Mouse (Mus musculus) cerebellum, adult 9-10 months (tissue): ENCODE measurements around the gene Ddx23.

Source experiments
- DNase-seq: peaks from one replicate; pipeline ENCODE4 v3.0.0; 2022

Ddx23 gene

DNA sequence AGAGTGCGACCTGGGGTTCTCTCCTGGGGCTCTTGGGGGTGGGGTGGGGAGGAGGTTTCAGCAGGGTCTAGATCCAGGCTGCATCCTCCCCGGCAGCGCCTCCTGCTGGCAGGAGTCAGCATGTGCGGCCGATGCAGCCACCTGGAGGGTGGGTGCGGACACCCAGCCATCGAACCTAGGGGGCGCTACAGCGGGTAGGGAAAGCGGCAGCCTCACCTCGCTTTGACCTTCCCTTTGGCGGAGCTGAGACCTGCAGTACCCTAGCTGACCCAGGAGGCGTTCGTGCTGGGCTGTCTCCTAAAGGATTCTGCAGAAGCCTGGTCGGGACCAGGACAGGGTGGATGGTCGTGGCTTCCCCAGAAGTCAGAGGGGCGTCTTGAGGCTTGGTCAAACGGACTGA is 31.2 kb downstream of the Ddx23 start:
- peak; percentile 72 for DNase-seq

- DNase-seq, result no peak
Measured at GRCm38 (mm10) chr15:98630540-98630939, 32.2 kb downstream of the Ddx23 start, which contains the start of gene Cacnb3. TSS of gene Cacnb3 (plus strand) at chr15:98630840.

DNA sequence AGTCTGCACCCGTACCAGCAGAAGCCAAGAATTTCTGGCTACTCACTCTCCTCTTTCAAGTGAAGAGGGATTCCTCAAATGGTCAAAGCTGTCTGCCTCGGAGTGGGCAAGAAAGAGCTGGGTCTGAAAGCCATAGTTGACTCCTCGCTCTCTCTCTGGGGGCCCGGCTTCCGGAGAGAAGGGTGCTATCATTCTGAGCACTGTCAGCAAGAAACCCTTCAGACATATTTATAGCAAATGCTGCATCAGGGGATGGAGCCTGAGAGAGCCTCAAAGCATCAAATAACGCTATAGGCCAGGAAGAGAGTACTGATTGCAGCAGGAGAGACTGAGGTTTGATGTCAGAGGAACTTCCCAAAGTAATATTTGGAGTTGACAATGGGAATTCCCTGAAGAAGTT is 33.2 kb downstream of the Ddx23 start:
- DNase-seq, result no peak

DNA sequence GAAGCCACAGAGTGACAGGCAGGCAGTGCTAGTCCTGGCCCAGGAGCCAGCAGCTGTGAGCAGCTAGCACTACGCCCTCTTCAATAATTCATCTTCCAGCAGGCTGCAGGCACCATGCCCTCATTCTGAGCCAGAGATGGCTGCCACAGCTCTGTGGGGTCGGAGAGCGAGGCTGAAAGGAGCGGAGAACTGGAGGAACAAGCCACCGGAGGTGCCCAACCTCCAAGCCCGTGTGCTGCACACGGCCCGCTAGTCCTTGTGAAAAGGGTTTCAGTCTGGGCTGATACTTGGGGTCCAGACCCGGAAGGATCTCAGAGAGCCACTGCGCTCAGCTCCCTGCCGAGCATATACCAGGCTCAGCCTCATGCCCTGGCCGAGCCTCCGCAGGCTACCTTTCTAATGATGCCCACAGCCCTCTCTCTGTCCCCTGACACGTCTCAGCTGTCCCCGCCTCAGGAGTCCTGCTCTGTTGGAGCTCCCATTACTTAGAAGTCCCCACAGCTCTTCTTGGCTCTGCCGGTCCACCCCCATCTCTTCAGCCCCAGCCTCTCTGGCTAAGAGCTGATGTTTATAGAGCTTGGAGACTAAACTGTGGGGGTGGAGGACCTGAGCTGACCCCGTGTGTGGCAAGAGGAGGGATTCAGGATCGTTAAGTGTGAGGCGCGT is 34.0 kb downstream of the Ddx23 start:
- DNase-seq, result no peak

DNA sequence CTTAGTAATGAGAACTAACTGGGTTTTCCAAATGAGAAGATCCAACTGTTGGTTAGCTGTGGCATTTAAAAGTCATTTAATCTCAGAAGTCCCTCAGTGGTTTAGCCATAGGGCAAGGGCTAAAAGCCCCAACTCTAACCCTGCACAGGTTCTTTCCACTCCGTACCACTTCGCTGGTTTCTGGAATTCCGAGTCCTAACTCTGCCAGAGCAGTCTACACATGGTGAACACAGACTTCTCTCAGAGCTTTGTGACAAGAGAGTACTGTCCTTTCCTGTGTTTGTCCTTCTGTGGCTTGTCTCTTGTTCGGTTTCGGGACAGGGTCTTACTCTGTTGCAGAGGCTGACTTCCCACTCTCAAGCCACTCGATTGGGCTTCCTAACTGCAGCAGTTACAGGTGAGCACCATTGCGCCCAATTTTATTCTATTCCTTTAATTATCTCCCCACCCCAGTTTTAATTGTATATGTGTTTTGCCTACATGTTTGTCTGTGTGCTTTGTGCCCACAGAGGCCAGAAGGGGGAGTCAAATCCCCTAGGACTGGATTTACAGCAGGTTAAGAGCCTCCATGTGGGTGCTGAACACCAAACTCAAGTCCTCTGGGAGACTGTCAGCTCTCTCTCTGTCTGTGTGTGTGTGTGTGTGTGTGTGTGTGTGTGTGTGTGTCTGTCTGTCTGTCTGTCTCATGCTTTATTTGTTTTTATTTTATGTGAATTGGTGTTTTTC is 36.0 kb downstream of the Ddx23 start:
- DNase-seq, result no peak

- DNase-seq, result no peak
Measured at GRCm38 (mm10) chr15:98626078-98626477, 36.6 kb downstream of the Ddx23 start.

- no peak for DNase-seq
Measured at GRCm38 (mm10) chr15:98623361-98623821, 39.3 kb downstream of the Ddx23 start.

DNA sequence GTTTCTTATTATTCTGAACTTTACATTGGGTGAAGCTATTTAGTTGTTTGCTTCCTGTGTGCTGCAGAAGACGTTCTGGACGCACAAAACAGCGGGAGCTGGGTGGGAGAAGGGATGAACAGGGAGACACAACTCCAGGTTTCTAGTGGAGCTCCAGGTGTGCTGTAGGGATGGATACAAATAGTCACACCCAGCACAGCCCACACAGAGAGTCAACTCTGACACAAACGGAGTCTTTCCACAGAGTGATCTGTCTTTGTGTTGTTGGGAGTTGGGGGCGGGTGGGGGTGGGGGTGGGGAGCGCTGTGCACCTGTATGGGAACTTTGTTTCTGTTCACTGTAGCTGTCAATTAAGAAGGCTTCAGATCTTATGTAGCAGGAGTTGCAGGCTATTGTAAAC is 40.0 kb downstream of the Ddx23 start:
- no peak for DNase-seq

DNA sequence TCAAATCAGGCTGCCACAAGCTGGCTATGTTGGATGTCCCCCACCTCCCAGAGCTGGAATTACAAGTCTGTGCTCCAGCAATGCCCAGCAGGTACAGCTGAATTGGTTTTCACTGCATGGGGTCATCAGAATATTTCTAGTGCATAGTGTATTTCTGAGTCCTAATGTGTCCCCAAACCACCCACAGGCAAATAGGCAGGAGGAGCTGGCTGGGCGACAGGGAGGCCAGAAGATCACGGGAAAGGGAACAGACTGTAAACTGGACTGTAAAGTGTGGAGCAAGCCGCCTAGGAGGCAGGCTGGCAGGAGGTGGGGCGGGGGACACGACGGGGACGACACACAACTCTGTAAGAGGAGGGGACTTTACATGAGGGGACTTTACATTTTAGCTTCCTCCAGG is 40.5 kb downstream of the Ddx23 start:
- DNase-seq, result no peak

DNA sequence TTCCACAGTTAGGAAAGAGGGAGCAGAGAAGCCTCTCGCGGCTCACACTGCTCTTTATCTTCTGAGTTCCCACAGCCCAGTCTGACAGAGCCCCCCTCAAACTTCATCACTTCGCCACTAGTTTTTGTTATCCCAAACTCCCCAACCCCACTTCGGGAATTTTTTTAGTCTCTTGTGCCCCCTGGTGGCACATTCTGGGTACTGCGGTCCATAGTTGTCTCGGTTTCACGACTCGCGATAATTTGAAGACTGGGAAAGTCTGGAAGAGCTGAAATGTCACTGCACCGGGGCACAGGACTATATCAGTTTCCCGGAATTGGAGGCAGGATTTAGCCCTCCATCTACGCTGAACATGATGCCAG is 45.5 kb downstream of the Ddx23 start:
- DNase-seq, result peak; percentile 76

- DNase-seq, result no peak
Measured at GRCm38 (mm10) chr15:98616362-98617175, 46.1 kb downstream of the Ddx23 start.

- no peak for DNase-seq
Measured at GRCm38 (mm10) chr15:98615751-98616150, 46.9 kb downstream of the Ddx23 start.

DNA sequence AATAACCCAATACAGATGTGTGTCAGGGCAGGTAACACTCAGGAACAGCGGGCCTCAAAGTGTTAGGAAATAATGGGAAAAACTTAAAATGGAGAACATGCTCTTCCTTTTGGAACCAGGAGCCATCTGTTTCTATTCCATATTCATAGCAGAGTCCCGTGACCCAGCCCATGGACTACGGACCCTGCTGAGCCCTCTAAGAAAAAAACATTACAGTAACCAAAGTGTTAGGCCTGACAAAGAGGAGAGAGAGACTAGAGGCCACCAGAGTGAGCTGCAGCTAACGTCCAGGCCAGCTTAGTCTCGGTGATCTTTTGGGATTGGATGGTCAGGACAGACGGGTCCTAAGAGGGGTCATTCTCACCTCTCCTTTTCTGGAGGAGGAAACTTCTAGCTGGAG is 47.7 kb downstream of the Ddx23 start:
- DNase-seq, result no peak

DNA sequence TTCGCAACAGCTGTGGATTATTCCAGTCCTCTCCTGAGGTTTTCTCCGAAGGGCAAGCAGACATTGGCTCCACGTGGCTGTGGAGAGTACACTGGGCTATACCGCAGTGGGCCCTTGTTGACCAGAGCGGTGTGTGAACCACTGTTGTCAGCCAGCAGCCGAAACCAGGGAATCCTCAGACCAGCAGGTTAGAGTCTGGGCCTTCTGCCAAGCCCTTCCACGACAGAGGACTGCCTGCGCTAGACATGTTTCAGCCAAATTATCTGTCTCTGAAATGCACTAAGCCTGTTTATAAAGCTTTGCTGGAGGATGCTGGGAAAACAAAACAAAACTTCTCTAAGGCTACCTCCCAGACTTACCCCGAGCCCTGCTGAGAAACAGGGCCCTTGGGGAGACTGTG is 48.1 kb downstream of the Ddx23 start:
- DNase-seq, result peak; percentile 46

DNA sequence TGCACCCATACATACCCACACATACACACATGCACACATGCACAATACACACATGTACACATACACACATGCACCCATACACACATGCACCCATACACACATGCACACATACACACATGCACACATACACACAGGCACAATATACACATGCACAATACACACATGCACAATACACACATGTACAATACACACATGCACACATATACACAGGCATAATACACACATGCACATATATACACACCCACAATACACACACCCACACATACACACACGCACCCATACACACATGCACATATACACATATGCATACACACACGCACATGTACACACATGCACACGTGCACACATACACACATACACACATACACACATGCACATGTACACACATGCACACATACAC is 50.5 kb downstream of the Ddx23 start:
- no peak for DNase-seq

GRCm38 (mm10) chr15:98610131-98610633 is 52.5 kb downstream of the Ddx23 start:
- DNase-seq, result peak; percentile 59

GRCm38 (mm10) chr15:98609331-98610130 is 53.2 kb downstream of the Ddx23 start, which contains the start of gene Adcy6:
TSS of gene Adcy6 (minus strand) at chr15:98610076.
- DNase-seq, result peak; percentile 75

- DNase-seq, result peak; percentile 34
Measured at GRCm38 (mm10) chr15:98608784-98609250, 53.9 kb downstream of the Ddx23 start.

DNA sequence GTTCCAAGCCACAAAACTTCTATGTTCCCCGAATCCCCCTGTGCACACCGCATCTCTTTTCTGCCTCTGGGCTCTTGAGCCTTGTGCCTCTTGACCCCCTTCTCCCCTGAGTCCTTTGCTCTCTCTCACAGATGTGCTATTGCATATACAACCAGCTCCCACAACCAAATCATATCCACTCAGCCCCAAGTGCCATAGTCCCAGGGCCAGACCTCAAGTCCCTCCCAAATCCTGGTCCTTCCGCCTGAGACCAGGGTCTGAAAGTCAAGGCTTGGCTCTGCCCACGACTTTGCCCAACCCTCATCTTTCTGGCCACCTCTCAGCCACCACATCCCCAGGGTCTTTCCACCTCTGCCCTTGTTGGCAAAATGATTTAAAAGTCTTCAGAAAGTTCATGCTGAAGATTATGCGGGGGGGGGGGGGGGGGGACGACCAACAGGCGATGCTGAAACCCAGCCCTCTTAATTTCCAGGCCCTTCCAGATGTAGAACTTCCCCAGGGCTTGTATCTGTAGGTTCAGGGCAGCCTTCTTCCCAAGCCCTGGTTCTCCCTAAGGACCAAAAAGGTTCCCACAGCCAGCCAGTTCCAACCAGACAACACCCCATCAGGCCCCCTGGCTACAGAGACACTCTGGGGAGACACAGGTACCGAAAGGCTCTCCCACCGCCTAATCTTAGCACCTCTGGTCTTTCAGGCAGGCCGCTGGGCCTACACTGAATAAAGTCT is 54.5 kb downstream of the Ddx23 start:
- DNase-seq, result no peak

DNA sequence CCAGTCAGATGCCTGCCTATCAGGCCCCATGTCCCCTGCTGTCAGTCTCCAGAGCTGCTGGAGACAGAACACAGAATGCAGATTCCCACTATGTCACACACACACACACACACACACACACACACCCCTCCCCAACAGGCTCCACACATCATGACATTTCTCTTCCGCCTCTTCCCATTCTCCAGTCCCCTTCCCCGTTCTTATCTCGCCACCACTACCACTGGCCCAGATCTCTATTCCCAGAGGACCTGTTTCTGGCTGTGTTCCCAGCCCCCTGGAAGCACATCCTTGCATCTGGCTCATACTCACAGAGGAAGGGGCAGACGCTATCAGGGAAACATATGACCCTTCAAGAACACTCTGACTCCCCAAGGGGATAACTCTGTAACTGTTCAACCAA is 55.1 kb downstream of the Ddx23 start:
- DNase-seq, result no peak

- DNase-seq, result no peak
Measured at GRCm38 (mm10) chr15:98606739-98607138, 56.0 kb downstream of the Ddx23 start.
